Mouse (Mus musculus): ENCODE measurements at regions not wholly inside any gene's neighbourhood (a gene's known extent, or its start where the extent isn't known, plus 50 kb on each side); places are given as distances from the start of the nearest gene placed in this dataset.

GRCm38 (mm10) chr5:77672073-77672924 is 264.5 kb upstream of the Igfbp7 start:
- Histone ChIP-seq H3K4me1 (ENCODE audit: control insufficient read depth, insufficient read depth, low read length) (no peaks in the 10 kb centered on the region), H3K27ac (ENCODE audit: insufficient read depth, low read length) (no peak overlapping the region), H3K27me3 (ENCODE audit: control insufficient read depth, insufficient read depth, low read length) (no peaks in the 10 kb centered on the region), H3K4me3 (replicated peaks; ENCODE audit: insufficient read depth, low read depth, low read length) (no peak overlapping the region)
- TF ChIP-seq POLR2A (IDR thresholded peaks at IDR 0.05; ENCODE audit: borderline replicate concordance, insufficient read depth, low read length), result no peak
- no peak for TF ChIP-seq CTCF (IDR thresholded peaks at IDR 0.05; ENCODE audit: borderline replicate concordance, insufficient read depth, low read depth, low read length)
- DNase-seq, result no peak
- 84% methylated on average over 15 of the region's 15 CpGs for WGBS

GRCm38 (mm10) chr5:77663096-77663495 is 255.3 kb upstream of the Igfbp7 start:
- 84% methylated on average over 3 of the region's 3 CpGs for WGBS
- no peaks in the 10 kb centered on the region for H3K27me3 ChIP-seq (ENCODE audit: control insufficient read depth, insufficient read depth, low read length)

GRCm38 (mm10) chr5:77659016-77659415 is 251.2 kb upstream of the Igfbp7 start:
- no peak overlapping the region for H3K27ac ChIP-seq (ENCODE audit: insufficient read depth, low read length)
- WGBS, result 32% methylated on average over 6 of the region's 6 CpGs
- no peak for TF ChIP-seq POLR2A (IDR thresholded peaks at IDR 0.05; ENCODE audit: borderline replicate concordance, insufficient read depth, low read length)
- TF ChIP-seq CTCF (IDR thresholded peaks at IDR 0.05; ENCODE audit: borderline replicate concordance, insufficient read depth, low read depth, low read length), result no peak
- H3K27me3 ChIP-seq (ENCODE audit: control insufficient read depth, insufficient read depth, low read length), result no peaks in the 10 kb centered on the region
- no peaks in the 10 kb centered on the region for H3K4me1 ChIP-seq (ENCODE audit: control insufficient read depth, insufficient read depth, low read length)
- DNase-seq, result no peak
- no peak overlapping the region for H3K4me3 ChIP-seq (replicated peaks; ENCODE audit: insufficient read depth, low read depth, low read length)

More at GRCm38 (mm10) chr5:77663096-77663495, 255.3 kb upstream of the Igfbp7 start:
- DNase-seq, result no peak
- Histone ChIP-seq H3K4me1 (ENCODE audit: control insufficient read depth, insufficient read depth, low read length) (no peaks in the 10 kb centered on the region), H3K4me3 (replicated peaks; ENCODE audit: insufficient read depth, low read depth, low read length) (no peak overlapping the region), H3K27ac (ENCODE audit: insufficient read depth, low read length) (no peak overlapping the region)
- TF ChIP-seq CTCF (IDR thresholded peaks at IDR 0.05; ENCODE audit: borderline replicate concordance, insufficient read depth, low read depth, low read length) (no peak), POLR2A (IDR thresholded peaks at IDR 0.05; ENCODE audit: borderline replicate concordance, insufficient read depth, low read length) (no peak)

- Histone ChIP-seq H3K4me1 (ENCODE audit: control insufficient read depth, insufficient read depth, low read length) (no peaks in the 10 kb centered on the region), H3K27me3 (ENCODE audit: control insufficient read depth, insufficient read depth, low read length) (no peaks in the 10 kb centered on the region), H3K4me3 (replicated peaks; ENCODE audit: insufficient read depth, low read depth, low read length) (no peak overlapping the region), H3K27ac (ENCODE audit: insufficient read depth, low read length) (no peak overlapping the region)
- TF ChIP-seq CTCF (IDR thresholded peaks at IDR 0.05; ENCODE audit: borderline replicate concordance, insufficient read depth, low read depth, low read length) (no peak), POLR2A (IDR thresholded peaks at IDR 0.05; ENCODE audit: borderline replicate concordance, insufficient read depth, low read length) (no peak)
- WGBS, result 88% methylated on average over 5 of the region's 5 CpGs
- DNase-seq, result no peak
Observed at GRCm38 (mm10) chr5:77644651-77645050, 236.8 kb upstream of the Igfbp7 start.

- TF ChIP-seq CTCF (IDR thresholded peaks at IDR 0.05; ENCODE audit: borderline replicate concordance, insufficient read depth, low read depth, low read length) (no peak), POLR2A (IDR thresholded peaks at IDR 0.05; ENCODE audit: borderline replicate concordance, insufficient read depth, low read length) (no peak)
- no peak for DNase-seq
- no peak overlapping the region for H3K4me3 ChIP-seq (replicated peaks; ENCODE audit: insufficient read depth, low read depth, low read length)
- no peaks in the 10 kb centered on the region for H3K27me3 ChIP-seq (ENCODE audit: control insufficient read depth, insufficient read depth, low read length)
- H3K4me1 ChIP-seq (ENCODE audit: control insufficient read depth, insufficient read depth, low read length), result no peaks in the 10 kb centered on the region
- WGBS, result 66% methylated on average over 4 of the region's 4 CpGs
- H3K27ac ChIP-seq (ENCODE audit: insufficient read depth, low read length), result no peak overlapping the region
Observed at GRCm38 (mm10) chr5:77620402-77620801, 212.6 kb upstream of the Igfbp7 start.

GRCm38 (mm10) chr5:77610496-77610895 is 202.7 kb upstream of the Igfbp7 start:
- WGBS, result 90% methylated on average over 6 of the region's 6 CpGs
- H3K4me3 ChIP-seq (replicated peaks; ENCODE audit: insufficient read depth, low read depth, low read length), result no peak overlapping the region
- H3K4me1 ChIP-seq (ENCODE audit: control insufficient read depth, insufficient read depth, low read length), result no peaks in the 10 kb centered on the region
- TF ChIP-seq POLR2A (IDR thresholded peaks at IDR 0.05; ENCODE audit: borderline replicate concordance, insufficient read depth, low read length) (no peak), CTCF (IDR thresholded peaks at IDR 0.05; ENCODE audit: borderline replicate concordance, insufficient read depth, low read depth, low read length) (no peak)
- H3K27ac ChIP-seq (ENCODE audit: insufficient read depth, low read length), result no peak overlapping the region
- no peak for DNase-seq
- no peaks in the 10 kb centered on the region for H3K27me3 ChIP-seq (ENCODE audit: control insufficient read depth, insufficient read depth, low read length)

GRCm38 (mm10) chr5:77594719-77595118 is 186.9 kb upstream of the Igfbp7 start:
- Histone ChIP-seq H3K4me1 (ENCODE audit: control insufficient read depth, insufficient read depth, low read length) (no peaks in the 10 kb centered on the region), H3K27ac (ENCODE audit: insufficient read depth, low read length) (no peak overlapping the region), H3K4me3 (replicated peaks; ENCODE audit: insufficient read depth, low read depth, low read length) (no peak overlapping the region), H3K27me3 (ENCODE audit: control insufficient read depth, insufficient read depth, low read length) (no peaks in the 10 kb centered on the region)
- DNase-seq, result no peak
- WGBS, result 91% methylated on average over 4 of the region's 4 CpGs
- TF ChIP-seq CTCF (IDR thresholded peaks at IDR 0.05; ENCODE audit: borderline replicate concordance, insufficient read depth, low read depth, low read length) (no peak), POLR2A (IDR thresholded peaks at IDR 0.05; ENCODE audit: borderline replicate concordance, insufficient read depth, low read length) (no peak)

GRCm38 (mm10) chr5:77589252-77589651 is 181.4 kb upstream of the Igfbp7 start:
- Histone ChIP-seq H3K4me3 (replicated peaks; ENCODE audit: insufficient read depth, low read depth, low read length) (no peak overlapping the region), H3K27ac (ENCODE audit: insufficient read depth, low read length) (no peak overlapping the region), H3K27me3 (ENCODE audit: control insufficient read depth, insufficient read depth, low read length) (no peaks in the 10 kb centered on the region), H3K4me1 (ENCODE audit: control insufficient read depth, insufficient read depth, low read length) (no peaks in the 10 kb centered on the region)
- TF ChIP-seq CTCF (IDR thresholded peaks at IDR 0.05; ENCODE audit: borderline replicate concordance, insufficient read depth, low read depth, low read length) (no peak), POLR2A (IDR thresholded peaks at IDR 0.05; ENCODE audit: borderline replicate concordance, insufficient read depth, low read length) (no peak)
- 95% methylated on average over 3 of the region's 3 CpGs for WGBS
- DNase-seq, result no peak

Measured in cerebellum, adult 2 months (tissue).